Mouse (Mus musculus) layer of hippocampus, adult 6 months (tissue): ENCODE data around the gene Spryd7. TPM values are rescaled to one million over a fixed set of nuclear protein-coding genes. Genes with fewer than 3 reads are reported as not detected.

Experiments used
- long read RNA-seq, 2 experiments: library from polyadenylated mRNA; unstranded; transcript quantifications; one replicate each; pipeline ENCODE4 v2.0.0; 2019 to 2020
- polyA plus RNA-seq: library from polyadenylated mRNA; unstranded; fragments of <200 nt; fragmentation: Nextera tagmentation; gene quantifications from 2 replicates; pipeline ENCODE4 v1.2.3, GENCODE M21; 2021

Gene Spryd7
- polyA plus RNA-seq: 69.5 and 88.0 TPM in 2 replicates
- long read RNA-seq, experiment 1, full-length matches to known transcripts: 26 of 35 reads
- long read RNA-seq, experiment 1, partial matches to known transcripts: 2 of 35 reads
- long read RNA-seq, experiment 1, other reads (novel, unspliced or antisense): 7 of 35 reads
- long read RNA-seq, experiment 2, full-length matches to known transcripts: 102 of 110 reads
- long read RNA-seq, experiment 2, partial matches to known transcripts: 5 of 110 reads
- long read RNA-seq, experiment 2, other reads (novel, unspliced or antisense): 3 of 110 reads

GRCm38 (mm10) chr14:61556289-61557147 is at the start of gene Spryd7:
Gene Spryd7, minus strand, starts transcription at chr14:61556886.

GRCm38 (mm10) chr14:61597968-61598367 is 41.3 kb upstream of the Spryd7 start, which contains the start of gene Trim13:
Gene Trim13, plus strand, starts transcription at chr14:61598247.

Other genes starting within 250 kb of the Spryd7 start
- 1.1 and 1.6 TPM in 2 replicates for gene Arl11, start 247.1 kb downstream of the Spryd7 start, polyA plus RNA-seq
- 11.5 and 12.4 TPM in 2 replicates for gene Ebpl, start 196.4 kb downstream of the Spryd7 start, polyA plus RNA-seq
- 30.8 and 33.9 TPM in 2 replicates for gene Kpna3, start 117.0 kb downstream of the Spryd7 start, polyA plus RNA-seq
- gene Trim13, start 41.4 kb upstream of the Spryd7 start, polyA plus RNA-seq: 12.9 and 13.0 TPM in 2 replicates
- gene Kcnrg, start 50.6 kb upstream of the Spryd7 start, polyA plus RNA-seq: 0.08 and 0.28 TPM in 2 replicates